Mouse (Mus musculus) MEL (cell line): ENCODE results near the gene Pcsk5. TPM values are rescaled to one million over a fixed set of nuclear protein-coding genes. Genes with fewer than 3 reads are reported as not detected.

Source experiments
- DNase-seq: peaks from one replicate; pipeline ENCODE4 v3.0.0; 2011; ENCODE audit warnings: low read depth, low spot score
- H3K27ac ChIP-seq: 2 replicates; pipeline ENCODE4 v1.5.1; 2012; ENCODE audit warnings: low read depth, mild to moderate bottlenecking, control low read depth, low read length, moderate library complexity; ENCODE audit not compliant: control insufficient read depth
- H3K27me3 ChIP-seq, 2 experiments: fragments of 150-350 bp in 1 of 2; sonication (generic) in 1 of 2; 2 replicates each; pipeline ENCODE4 v1.6.1; 2012; ENCODE audit warnings: low read length in 2 of 2, mild to moderate bottlenecking in 2 of 2, improper control_type of control experiment in 1 of 2, moderate library complexity in 1 of 2; ENCODE audit not compliant: insufficient read depth in 2 of 2, control insufficient read depth in 1 of 2
- H3K36me3 ChIP-seq, 2 experiments: 2 replicates each; pipeline ENCODE4 v1.6.1; 2012 to 2014; ENCODE audit warnings: low read length in 2 of 2, improper control_type of control experiment in 1 of 2, inconsistent platforms in 1 of 2, mild to moderate bottlenecking in 1 of 2; ENCODE audit not compliant: insufficient read depth in 2 of 2, control insufficient read depth in 1 of 2
- H3K4me1 ChIP-seq, 2 experiments: fragments of 150-350 bp in 1 of 2; sonication (generic) in 1 of 2; 2 replicates each; pipeline ENCODE4 v1.6.1; 2012; ENCODE audit warnings: low read length in 2 of 2, improper control_type of control experiment in 1 of 2, mild to moderate bottlenecking in 1 of 2; ENCODE audit not compliant: insufficient read depth in 2 of 2, control insufficient read depth in 1 of 2
- H3K4me3 ChIP-seq, 2 experiments: fragments of 150-350 bp in 1 of 2; sonication (generic) in 1 of 2; 2 replicates each; pipeline ENCODE4 v1.5.1; 2012; ENCODE audit warnings: low read depth in 2 of 2, low read length in 2 of 2, mild to moderate bottlenecking in 2 of 2, moderate library complexity in 2 of 2, control low read depth in 1 of 2, improper control_type of control experiment in 1 of 2; ENCODE audit not compliant: control insufficient read depth in 1 of 2, insufficient read depth in 1 of 2
- H3K79me2 ChIP-seq: 2 replicates; pipeline ENCODE4 v1.6.1; 2012; ENCODE audit warnings: mild to moderate bottlenecking, low read length, moderate library complexity; ENCODE audit not compliant: control insufficient read depth, poor library complexity, insufficient read depth
- H3K9ac ChIP-seq: 2 replicates; pipeline ENCODE4 v1.6.1; 2012; ENCODE audit warnings: low read depth, mild to moderate bottlenecking, control low read depth, low read length, moderate library complexity; ENCODE audit not compliant: control insufficient read depth, poor library complexity, severe bottlenecking
- H3K9me3 ChIP-seq: fragments of 150-350 bp; sonication (generic); replicated peaks from 2 replicates; pipeline ENCODE4 v1.6.1; 2012; ENCODE audit warnings: mild to moderate bottlenecking, low read length, improper control_type of control experiment, moderate library complexity; ENCODE audit not compliant: insufficient read depth
- CHD2 ChIP-seq: IDR thresholded peaks from 2 replicates; pipeline ENCODE4 v1.6.1; 2011; ENCODE audit warnings: low read length, improper control_type of control experiment
- EP300 ChIP-seq, 2 experiments: IDR thresholded peaks; 2 replicates each; pipeline ENCODE4 v1.6.1; 2011; ENCODE audit warnings: improper control_type of control experiment in 2 of 2, low read length in 2 of 2, low read depth in 1 of 2, mild to moderate bottlenecking in 1 of 2
- ETS1 ChIP-seq: IDR thresholded peaks from 2 replicates; pipeline ENCODE4 v1.6.1; 2012; ENCODE audit warnings: low read depth, mild to moderate bottlenecking, inconsistent platforms, low read length, improper control_type of control experiment, moderate library complexity
- GABPA ChIP-seq: IDR thresholded peaks from 2 replicates; pipeline ENCODE4 v1.6.1; 2012; ENCODE audit warnings: low read depth, mild to moderate bottlenecking, inconsistent platforms, low read length, improper control_type of control experiment, moderate library complexity
- GATA1 ChIP-seq: IDR thresholded peaks from 2 replicates; pipeline ENCODE4 v1.6.1; 2011; ENCODE audit warnings: low read depth, low read length, improper control_type of control experiment
- JUND ChIP-seq: IDR thresholded peaks from 2 replicates; pipeline ENCODE4 v1.6.1; 2011; ENCODE audit warnings: low read depth, mild to moderate bottlenecking, improper control_type of control experiment, low read length
- KAT2A ChIP-seq: conservative IDR thresholded peaks from 2 replicates; pipeline ENCODE4 v1.6.1; 2012; ENCODE audit warnings: low read depth, low read length, improper control_type of control experiment, inconsistent platforms
- MAX ChIP-seq: IDR thresholded peaks from 2 replicates; pipeline ENCODE4 v1.6.1; 2011; ENCODE audit warnings: low read length, improper control_type of control experiment
- MAZ ChIP-seq: IDR thresholded peaks from 2 replicates; pipeline ENCODE4 v1.6.1; 2012; ENCODE audit warnings: low read depth, mild to moderate bottlenecking, inconsistent platforms, low read length, improper control_type of control experiment
- MYB ChIP-seq: IDR thresholded peaks from 2 replicates; pipeline ENCODE4 v1.6.1; 2011; ENCODE audit warnings: mild to moderate bottlenecking, low read depth, low read length, improper control_type of control experiment
- MYC ChIP-seq: IDR thresholded peaks from 2 replicates; pipeline ENCODE4 v1.6.1; 2011; ENCODE audit warnings: low read depth, mild to moderate bottlenecking, low read length, improper control_type of control experiment, moderate library complexity
- POLR2A ChIP-seq, 2 experiments: IDR thresholded peaks; 2 replicates each; pipeline ENCODE4 v1.6.1; 2011 to 2012; ENCODE audit warnings: low read length in 2 of 2, mild to moderate bottlenecking in 2 of 2, control low read depth in 1 of 2, improper control_type of control experiment in 1 of 2, low read depth in 1 of 2, moderate library complexity in 1 of 2; ENCODE audit not compliant: control insufficient read depth in 1 of 2, insufficient read depth in 1 of 2, poor library complexity in 1 of 2
- RCOR1 ChIP-seq: IDR thresholded peaks from 2 replicates; pipeline ENCODE4 v1.6.1; 2012; ENCODE audit warnings: low read depth, mild to moderate bottlenecking, inconsistent platforms, low read length, improper control_type of control experiment
- SIN3A ChIP-seq: IDR thresholded peaks from 2 replicates; pipeline ENCODE4 v1.6.1; 2012; ENCODE audit warnings: low read length, improper control_type of control experiment, inconsistent platforms
- SMC3 ChIP-seq: IDR thresholded peaks from 2 replicates; pipeline ENCODE4 v1.6.1; 2011; ENCODE audit warnings: low read depth, low read length, improper control_type of control experiment
- TBP ChIP-seq: IDR thresholded peaks from 2 replicates; pipeline ENCODE4 v1.8.0; 2011; ENCODE audit warnings: low read depth, low read length, improper control_type of control experiment
- ZKSCAN1 ChIP-seq: IDR thresholded peaks from 2 replicates; pipeline ENCODE4 v1.6.1; 2012; ENCODE audit warnings: low read depth, mild to moderate bottlenecking, inconsistent platforms, low read length, improper control_type of control experiment, moderate library complexity
- ZMIZ1 ChIP-seq: IDR thresholded peaks from 2 replicates; pipeline ENCODE4 v1.6.1; 2012; ENCODE audit warnings: low read depth, mild to moderate bottlenecking, inconsistent platforms, low read length, improper control_type of control experiment, moderate library complexity
- ZNF384 ChIP-seq: IDR thresholded peaks from 2 replicates; pipeline ENCODE4 v1.6.1; 2012; ENCODE audit warnings: low read depth, mild to moderate bottlenecking, inconsistent platforms, low read length, improper control_type of control experiment
- polyA plus RNA-seq, 2 experiments: library from polyadenylated mRNA; stranded (reverse) in 1 of 2; unstranded in 1 of 2; fragments of >175 nt in 1 of 2; fragments of >200 nt in 1 of 2; gene quantifications; 2 replicates each; pipeline versions ENCODE4 v1.2.1 to v1.2.4; 2012; ENCODE audit warnings: low replicate concordance in 2 of 2, low read depth in 1 of 2; ENCODE audit not compliant: insufficient read length in 2 of 2, insufficient read depth in 1 of 2, missing spikeins in 1 of 2
- total RNA-seq: library from RNA; depleted of rRNA; stranded (reverse); fragments of 300-350 nt; gene quantifications from 2 replicates; pipeline ENCODE4 v1.2.3, GENCODE M21; 2012

Gene Pcsk5
- total and polyA plus RNA-seq, 3 experiments = not detected

GRCm38 (mm10) chr19:17831376-17831775 lies 6.1 kb downstream of the Pcsk5 start:
- H3K4me1 ChIP-seq = no peaks in the 10 kb centered on the region
- H3K79me2 ChIP-seq = no peaks in the 10 kb centered on the region
- no peak overlapping the region for H3K9ac ChIP-seq
- no peak overlapping the region for H3K4me3 ChIP-seq
- TF ChIP-seq SIN3A (no peak), SMC3 (no peak), GABPA (no peak), ZKSCAN1 (no peak), POLR2A (IDR thresholded peaks at IDR 0.05; ENCODE audit: control insufficient read depth in 1 of 2, insufficient read depth in 1 of 2, low read depth in 1 of 2, low read length in 2 of 2, poor library complexity in 1 of 2) (no peak), MYC (no peak), ETS1 (no peak), RCOR1 (no peak), MAZ (no peak), GATA1 (no peak), MYB (no peak), KAT2A (no peak), JUND (no peak), EP300 (IDR thresholded peaks at IDR 0.05; ENCODE audit: low read depth in 1 of 2, low read length in 2 of 2) (no peak), ZNF384 (no peak)
- H3K27me3 ChIP-seq = no peaks in the 10 kb centered on the region
- DNase-seq = no peak
- no peaks in the 10 kb centered on the region for H3K9me3 ChIP-seq
- H3K36me3 ChIP-seq = no peaks in the 10 kb centered on the region
- H3K27ac ChIP-seq = no peak overlapping the region

- no peak for DNase-seq
- Histone ChIP-seq H3K36me3 (no peaks in the 10 kb centered on the region), H3K9me3 (no peaks in the 10 kb centered on the region), H3K79me2 (no peaks in the 10 kb centered on the region), H3K9ac (no peak overlapping the region), H3K27ac (no peak overlapping the region), H3K4me1 (no peaks in the 10 kb centered on the region), H3K4me3 (no peak overlapping the region), H3K27me3 (no peaks in the 10 kb centered on the region)
- no peak for TF ChIP-seq MAX
- TF ChIP-seq ZMIZ1 = no peak
- TF ChIP-seq TBP = no peak
- no peak for TF ChIP-seq CHD2
Observed at GRCm38 (mm10) chr19:17828414-17828813, 9.0 kb downstream of the Pcsk5 start.
